Mouse (Mus musculus) bone marrow, adult 2 months (tissue): Measurements from ENCODE around the gene 9130230L23Rik.

Experiments
- CTCF ChIP-seq: fragments of 200-500 bp; IDR thresholded peaks from 2 replicates; pipeline ENCODE4 v1.5.1; 2011; ENCODE audit warnings: low read length, control low read depth; ENCODE audit not compliant: control insufficient read depth, insufficient read depth
- POLR2A ChIP-seq: fragments of 200-500 bp; IDR thresholded peaks from 2 replicates; pipeline ENCODE4 v1.6.1; 2011; ENCODE audit warnings: low read depth, mild to moderate bottlenecking, control low read depth, low read length, borderline replicate concordance; ENCODE audit not compliant: control insufficient read depth

GRCm38 (mm10) chr5:65930171-65930570 lies 73.9 kb downstream of the 9130230L23Rik start:
- TF ChIP-seq POLR2A, result no peak
- TF ChIP-seq CTCF, result no peak
